Comparison of ENCODE assay signal across 14 mouse cellular contexts in genomic region chr2:178229231-178229630, GRCm38 (mm10).
"Had no signal": no experiment of that assay in that cellular context is flagged by ENCODE, and none has a peak within 500 bp of the region (broad histone marks: within the 10 kb centered on the region; RNA-seq: fewer than 3 reads in every experiment).

No protein-coding gene starts in this region.

- H3K4me2 ChIP-seq: liver, embryonic 11.5 days; liver, embryonic 15.5 days; neural tube, embryonic 12.5 days; stomach, embryonic 15.5 days had no signal

- ATAC-seq: lung, postnatal 0 days had no signal

- H3K27me3 ChIP-seq: liver, embryonic 15.5 days; neural tube, embryonic 12.5 days; stomach, embryonic 15.5 days had no signal

- H3K9ac ChIP-seq: liver, embryonic 15.5 days; neural tube, embryonic 12.5 days; stomach, embryonic 15.5 days had no signal

- H3K27ac ChIP-seq: limb, embryonic 10.5 days; liver, embryonic 15.5 days; neural tube, embryonic 12.5 days; stomach, embryonic 15.5 days had no signal

- H3K4me3 ChIP-seq: left cerebral cortex, adult 2 months; limb, embryonic 10.5 days; liver, embryonic 15.5 days; neural tube, embryonic 12.5 days; stomach, embryonic 15.5 days had no signal

- H3K36me3 ChIP-seq: limb, embryonic 10.5 days; liver, embryonic 15.5 days; neural tube, embryonic 12.5 days; stomach, embryonic 15.5 days had no signal

- H3K9me3 ChIP-seq: limb, embryonic 10.5 days; liver, embryonic 15.5 days; stomach, embryonic 15.5 days had no signal

- DNase-seq: kidney, adult 18-20 months; kidney, postnatal 10 days; lung, adult 2 months; lung, postnatal 36 days; midbrain, embryonic 14.5 days; thymus, adult 2 months; thymus, postnatal 25 days had no signal

- H3K4me1 ChIP-seq: limb, embryonic 10.5 days; liver, embryonic 15.5 days; neural tube, embryonic 12.5 days; stomach, embryonic 15.5 days had no signal
